Mouse (Mus musculus) erythroblast, embryonic 14.5 days (primary cell): ENCODE results near the gene Rpl4.

Experiments used
- GATA1 ChIP-seq: IDR thresholded peaks from 2 replicates; pipeline ENCODE4 v1.6.1; 2012; ENCODE audit warnings: low read length, inconsistent platforms, mixed read lengths
- TAL1 ChIP-seq: IDR thresholded peaks from 3 replicates; pipeline ENCODE4 v1.6.1; 2012; ENCODE audit warnings: low read length, inconsistent platforms, mixed read lengths

DNA sequence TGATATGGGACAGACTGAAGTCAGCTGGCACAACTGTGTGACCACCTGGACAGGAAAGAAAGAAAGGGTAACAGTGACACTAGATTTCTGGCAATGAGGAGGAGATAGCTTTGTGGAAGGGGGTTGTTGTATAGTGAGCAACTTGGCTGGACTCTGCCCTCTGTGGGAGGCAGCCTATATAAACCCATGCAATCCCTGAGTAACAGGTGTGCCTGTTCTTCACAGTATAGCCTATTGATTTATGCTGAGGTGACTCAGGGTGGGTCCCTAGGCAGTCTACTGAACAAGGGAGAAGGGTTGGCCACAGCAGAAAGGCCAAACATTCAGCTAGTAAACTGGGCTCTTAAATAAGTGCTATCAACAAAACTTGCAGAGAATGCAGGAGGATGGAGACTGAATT is 52.6 kb downstream of the Rpl4 start:
- TF ChIP-seq TAL1 (no peak), GATA1 (no peak)
